Mouse (Mus musculus): ENCODE results near the gene Reln. TPM values are rescaled to one million over a fixed set of nuclear protein-coding genes. Genes with fewer than 3 reads are reported as not detected.

The Reln gene
- polyA plus RNA-seq, 1 experiment, result 0.61 TPM

- Histone ChIP-seq H3K27ac (ENCODE audit: control insufficient read depth, insufficient read depth, low read length) (no peak overlapping the region), H3K4me3 (ENCODE audit: control insufficient read depth, insufficient read depth, low read length) (no peak overlapping the region), H3K27me3 (ENCODE audit: control insufficient read depth, insufficient read depth, low read length) (no peaks in the 10 kb centered on the region), H3K4me1 (replicated peaks; ENCODE audit: control insufficient read depth, insufficient read depth, low read length) (no peaks in the 10 kb centered on the region), H3K36me3 (ENCODE audit: control insufficient read depth, insufficient read depth, low read length) (no peaks in the 10 kb centered on the region)
- TF ChIP-seq CTCF (IDR thresholded peaks at IDR 0.05; ENCODE audit: borderline replicate concordance, control insufficient read depth, extremely low read depth, insufficient read depth, low read length, poor library complexity) (no peak), POLR2A (IDR thresholded peaks at IDR 0.05; ENCODE audit: control insufficient read depth, extremely low read depth, insufficient read depth, low read length, poor library complexity) (no peak)
- 79% methylated on average over 6 of the region's 6 CpGs for WGBS
- no peak for DNase-seq
Observed at GRCm38 (mm10) chr5:22072591-22072990, 271.9 kb downstream of the Reln start.

GRCm38 (mm10) chr5:22059251-22059650, 285.3 kb downstream of the Reln start:
- Histone ChIP-seq H3K36me3 (ENCODE audit: control insufficient read depth, insufficient read depth, low read length) (no peaks in the 10 kb centered on the region), H3K4me1 (replicated peaks; ENCODE audit: control insufficient read depth, insufficient read depth, low read length) (no peaks in the 10 kb centered on the region), H3K27ac (ENCODE audit: control insufficient read depth, insufficient read depth, low read length) (no peak overlapping the region), H3K4me3 (ENCODE audit: control insufficient read depth, insufficient read depth, low read length) (no peak overlapping the region), H3K27me3 (ENCODE audit: control insufficient read depth, insufficient read depth, low read length) (no peaks in the 10 kb centered on the region)
- 85% methylated on average over 6 of the region's 6 CpGs for WGBS
- no peak for DNase-seq
- TF ChIP-seq CTCF (IDR thresholded peaks at IDR 0.05; ENCODE audit: borderline replicate concordance, control insufficient read depth, extremely low read depth, insufficient read depth, low read length, poor library complexity), result no peak
- TF ChIP-seq POLR2A (IDR thresholded peaks at IDR 0.05; ENCODE audit: control insufficient read depth, extremely low read depth, insufficient read depth, low read length, poor library complexity), result no peak

- Histone ChIP-seq H3K4me1 (replicated peaks; ENCODE audit: control insufficient read depth, insufficient read depth, low read length) (no peaks in the 10 kb centered on the region), H3K4me3 (ENCODE audit: control insufficient read depth, insufficient read depth, low read length) (no peak overlapping the region), H3K27ac (ENCODE audit: control insufficient read depth, insufficient read depth, low read length) (no peak overlapping the region), H3K36me3 (ENCODE audit: control insufficient read depth, insufficient read depth, low read length) (no peaks in the 10 kb centered on the region), H3K27me3 (ENCODE audit: control insufficient read depth, insufficient read depth, low read length) (no peaks in the 10 kb centered on the region)
- DNase-seq, result no peak
- 95% methylated on average over 6 of the region's 6 CpGs for WGBS
- TF ChIP-seq CTCF (IDR thresholded peaks at IDR 0.05; ENCODE audit: borderline replicate concordance, control insufficient read depth, extremely low read depth, insufficient read depth, low read length, poor library complexity) (no peak), POLR2A (IDR thresholded peaks at IDR 0.05; ENCODE audit: control insufficient read depth, extremely low read depth, insufficient read depth, low read length, poor library complexity) (no peak)
Observed at GRCm38 (mm10) chr5:22041825-22042224, 302.7 kb downstream of the Reln start.

- Histone ChIP-seq H3K4me3 (ENCODE audit: control insufficient read depth, insufficient read depth, low read length) (no peak overlapping the region), H3K27me3 (ENCODE audit: control insufficient read depth, insufficient read depth, low read length) (no peaks in the 10 kb centered on the region), H3K27ac (ENCODE audit: control insufficient read depth, insufficient read depth, low read length) (no peak overlapping the region), H3K4me1 (replicated peaks; ENCODE audit: control insufficient read depth, insufficient read depth, low read length) (no peaks in the 10 kb centered on the region), H3K36me3 (ENCODE audit: control insufficient read depth, insufficient read depth, low read length) (no peaks in the 10 kb centered on the region)
- TF ChIP-seq CTCF (IDR thresholded peaks at IDR 0.05; ENCODE audit: borderline replicate concordance, control insufficient read depth, extremely low read depth, insufficient read depth, low read length, poor library complexity) (no peak), POLR2A (IDR thresholded peaks at IDR 0.05; ENCODE audit: control insufficient read depth, extremely low read depth, insufficient read depth, low read length, poor library complexity) (no peak)
- DNase-seq, result no peak
- WGBS, result 91% methylated on average over 12 of the region's 12 CpGs
Observed at GRCm38 (mm10) chr5:22039375-22040149, 304.9 kb downstream of the Reln start.

- no peak for DNase-seq
- Histone ChIP-seq H3K4me1 (replicated peaks; ENCODE audit: control insufficient read depth, insufficient read depth, low read length) (no peaks in the 10 kb centered on the region), H3K27ac (ENCODE audit: control insufficient read depth, insufficient read depth, low read length) (no peak overlapping the region), H3K27me3 (ENCODE audit: control insufficient read depth, insufficient read depth, low read length) (no peaks in the 10 kb centered on the region), H3K36me3 (ENCODE audit: control insufficient read depth, insufficient read depth, low read length) (no peaks in the 10 kb centered on the region), H3K4me3 (ENCODE audit: control insufficient read depth, insufficient read depth, low read length) (no peak overlapping the region)
- 90% methylated on average over 8 of the region's 8 CpGs for WGBS
- no peak for TF ChIP-seq CTCF (IDR thresholded peaks at IDR 0.05; ENCODE audit: borderline replicate concordance, control insufficient read depth, extremely low read depth, insufficient read depth, low read length, poor library complexity)
- no peak for TF ChIP-seq POLR2A (IDR thresholded peaks at IDR 0.05; ENCODE audit: control insufficient read depth, extremely low read depth, insufficient read depth, low read length, poor library complexity)
Observed at GRCm38 (mm10) chr5:22035201-22035600, 309.3 kb downstream of the Reln start.

GRCm38 (mm10) chr5:22033039-22033438, 311.5 kb downstream of the Reln start:
- 94% methylated on average over 8 of the region's 8 CpGs for WGBS
- no peak overlapping the region for H3K27ac ChIP-seq (ENCODE audit: control insufficient read depth, insufficient read depth, low read length)
- no peaks in the 10 kb centered on the region for H3K36me3 ChIP-seq (ENCODE audit: control insufficient read depth, insufficient read depth, low read length)
- H3K27me3 ChIP-seq (ENCODE audit: control insufficient read depth, insufficient read depth, low read length), result no peaks in the 10 kb centered on the region
- no peaks in the 10 kb centered on the region for H3K4me1 ChIP-seq (replicated peaks; ENCODE audit: control insufficient read depth, insufficient read depth, low read length)
- TF ChIP-seq CTCF (IDR thresholded peaks at IDR 0.05; ENCODE audit: borderline replicate concordance, control insufficient read depth, extremely low read depth, insufficient read depth, low read length, poor library complexity) (no peak), POLR2A (IDR thresholded peaks at IDR 0.05; ENCODE audit: control insufficient read depth, extremely low read depth, insufficient read depth, low read length, poor library complexity) (no peak)
- no peak for DNase-seq
- H3K4me3 ChIP-seq (ENCODE audit: control insufficient read depth, insufficient read depth, low read length), result no peak overlapping the region

All from thymus, adult 2 months (tissue).